Mouse (Mus musculus): Measurements from ENCODE around the gene Hoxc13. TPM values are rescaled to one million over a fixed set of nuclear protein-coding genes. Genes with fewer than 3 reads are reported as not detected.

The Hoxc13 gene
- total RNA-seq, 2 experiments from 2014 or later = not detected

DNA sequence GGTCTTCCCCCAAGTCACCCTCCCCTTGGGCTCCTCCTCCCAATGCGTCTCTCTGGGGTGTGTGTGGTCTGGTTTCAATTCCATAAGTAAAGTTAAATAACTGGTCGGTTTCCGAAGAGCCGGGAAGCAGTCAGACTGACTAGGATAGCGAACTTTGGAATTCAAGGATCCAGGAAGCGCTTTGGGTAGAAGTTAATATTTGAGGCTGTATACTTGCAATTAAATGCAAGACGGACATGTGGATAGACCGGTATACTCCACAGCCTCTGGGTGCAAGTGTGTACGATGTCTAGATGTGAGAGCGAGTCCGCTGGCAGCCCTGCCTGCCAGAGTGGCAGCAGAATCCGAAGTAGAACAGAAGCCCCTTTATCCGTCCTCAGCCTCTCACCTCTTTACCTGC is 41.6 kb downstream of the Hoxc13 start:
- ATAC-seq (replicated peaks; ENCODE audit: poor library complexity, severe bottlenecking) = no peak

DNA sequence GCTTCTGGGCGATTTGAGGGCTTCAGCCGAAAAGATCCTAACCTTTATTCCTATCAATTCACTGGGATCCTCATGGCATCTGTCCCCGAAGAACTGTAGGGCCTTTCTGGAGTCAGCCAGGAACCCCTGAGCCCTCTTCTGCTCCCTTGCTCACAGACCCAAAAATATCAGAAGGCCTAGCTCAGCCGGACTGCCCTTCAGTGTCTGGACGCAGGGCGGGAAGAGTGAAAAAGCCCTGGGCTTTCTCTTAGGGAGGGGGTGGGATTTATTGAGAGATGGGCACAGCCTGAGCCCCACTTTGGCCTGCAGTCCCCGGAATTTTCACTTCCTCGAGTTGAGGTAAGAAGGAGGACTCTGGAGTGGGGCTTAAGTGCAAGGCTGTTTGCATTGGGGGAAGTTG is 42.4 kb downstream of the Hoxc13 start:
- no peak for ATAC-seq (replicated peaks; ENCODE audit: poor library complexity, severe bottlenecking)

DNA sequence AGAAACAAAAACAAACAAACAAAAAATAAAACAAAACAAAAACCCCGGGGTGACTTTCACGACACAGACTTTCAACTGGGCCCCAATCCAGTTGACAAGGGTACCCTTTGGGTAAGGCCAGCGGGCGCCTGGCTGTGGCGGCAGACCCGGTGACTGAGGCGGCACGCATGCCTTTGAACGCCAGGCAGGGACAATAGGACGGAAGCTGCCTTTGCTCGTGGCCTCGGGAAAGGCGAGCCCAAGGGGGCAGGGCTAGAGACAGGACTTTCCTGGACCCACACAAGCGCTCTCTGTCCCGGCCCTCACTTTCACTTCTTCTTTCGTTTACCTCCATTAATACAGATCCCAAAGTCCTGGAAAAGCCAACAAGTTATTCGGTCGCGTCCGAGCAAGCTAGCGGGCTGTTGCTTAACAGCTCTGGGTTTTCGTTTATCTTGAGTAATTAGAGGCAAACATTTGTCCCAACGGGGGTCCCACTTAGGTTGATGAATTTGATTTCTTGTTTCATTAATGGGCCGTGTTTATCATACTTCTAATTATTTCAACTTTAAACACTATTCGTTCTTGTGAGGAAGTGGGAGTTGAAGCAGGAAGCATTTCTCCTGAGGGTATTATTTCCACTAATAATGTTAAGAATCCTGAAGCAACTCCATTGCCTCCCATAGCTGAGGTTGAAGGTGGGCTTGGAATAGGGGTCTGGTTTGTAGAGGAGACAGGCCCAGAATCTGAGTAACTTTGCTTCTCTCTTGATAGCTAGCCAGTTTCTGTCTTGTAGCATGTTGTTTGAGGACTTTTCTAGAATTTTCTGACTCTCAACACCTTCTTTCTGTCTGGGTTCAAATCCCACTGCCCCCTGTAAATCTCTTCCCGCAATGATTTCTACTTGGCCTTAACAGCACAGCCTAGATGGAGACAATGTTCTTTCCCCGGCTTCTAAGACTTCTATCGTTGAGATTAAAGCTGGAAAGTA is 43.1 kb downstream of the Hoxc13 start:
- peak; percentile 46; the same call in 1 of the 2 replicates for ATAC-seq (replicated peaks; ENCODE audit: poor library complexity, severe bottlenecking)

DNA sequence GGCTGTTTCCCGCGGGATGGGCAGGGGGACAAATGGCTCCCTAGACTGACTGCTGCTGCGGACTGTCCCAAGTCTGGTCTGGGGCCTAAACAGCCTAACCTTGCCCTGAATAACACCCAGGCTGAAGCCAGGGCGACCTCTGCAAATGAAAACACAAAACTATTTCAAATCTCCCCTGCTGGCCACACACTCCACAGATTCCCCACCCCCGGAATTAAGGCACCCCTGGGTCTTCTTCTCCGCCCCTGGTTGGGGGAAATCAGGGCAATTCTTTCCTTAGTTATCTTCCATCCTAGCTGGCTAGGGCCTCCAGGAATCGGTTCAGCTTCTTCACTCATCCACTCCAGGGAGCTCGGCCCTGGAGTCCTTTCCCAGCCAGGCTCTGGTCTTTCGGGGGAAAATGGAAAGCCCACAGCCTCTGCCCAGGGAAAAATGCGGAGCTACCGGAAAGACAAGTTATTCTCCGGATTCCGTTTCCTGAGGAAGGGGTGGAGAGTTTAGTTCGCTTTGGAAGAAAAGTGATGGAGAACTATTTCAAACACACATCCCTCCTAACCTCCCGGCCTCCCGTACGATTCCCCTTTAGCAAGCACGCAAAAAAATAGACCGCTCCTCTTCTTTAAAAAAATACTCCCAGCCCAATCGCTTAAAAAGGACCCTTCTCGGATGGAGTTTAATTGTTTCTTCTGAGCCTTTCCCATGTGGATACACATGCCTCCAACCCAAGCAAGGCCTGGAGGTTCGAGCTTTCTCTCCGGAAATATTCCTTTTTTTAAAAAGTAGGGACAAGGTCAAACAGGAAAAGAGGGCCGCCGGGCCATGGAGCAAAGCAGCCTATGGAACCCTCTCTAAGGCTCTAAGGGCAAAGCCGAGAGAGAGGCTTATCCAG is 44.3 kb downstream of the Hoxc13 start:
- no peak for ATAC-seq (replicated peaks; ENCODE audit: poor library complexity, severe bottlenecking)

DNA sequence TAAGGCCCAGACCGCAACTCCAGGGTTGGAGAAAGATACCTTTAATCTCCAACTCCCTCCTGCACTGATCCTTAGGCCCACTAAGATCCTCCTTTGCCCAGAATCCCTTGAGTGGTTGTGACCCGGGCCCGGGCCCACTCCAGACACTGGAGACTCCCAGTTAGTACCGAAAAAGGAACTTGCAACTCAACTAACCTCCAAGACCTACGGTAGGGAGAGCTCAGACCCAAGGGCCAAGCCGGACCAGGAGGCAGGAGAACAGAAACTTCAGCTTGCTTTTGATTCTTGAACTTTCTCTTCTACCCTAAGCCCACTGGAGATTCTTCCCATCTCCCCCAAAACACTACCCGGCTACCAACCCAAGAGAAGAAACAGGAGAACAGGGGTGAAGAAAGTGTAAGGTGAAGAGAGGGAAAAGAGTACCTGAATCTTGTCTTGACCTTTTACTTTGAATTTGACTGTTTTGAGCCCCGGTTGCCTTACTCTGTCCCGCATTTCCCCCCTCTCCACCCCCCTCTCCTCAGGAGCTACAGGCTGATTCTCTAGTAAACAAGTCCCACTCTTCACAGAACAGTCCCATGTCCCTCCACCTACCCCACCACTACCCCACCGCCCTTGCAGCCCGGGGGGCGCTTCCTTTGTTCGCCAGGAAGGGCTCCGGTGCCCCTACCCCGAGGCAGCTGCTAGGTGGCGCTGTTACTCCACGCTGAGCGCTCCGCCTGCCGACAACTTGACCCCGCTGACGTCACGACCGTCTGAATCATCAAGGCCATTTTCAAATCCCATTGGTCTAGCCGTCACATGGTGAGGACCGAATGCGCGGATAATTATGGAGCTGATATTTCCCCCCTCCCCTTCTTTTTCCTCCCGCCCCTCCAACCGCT is 45.2 kb downstream of the Hoxc13 start:
- peak; percentile 76 for ATAC-seq (replicated peaks; ENCODE audit: poor library complexity, severe bottlenecking)

DNA sequence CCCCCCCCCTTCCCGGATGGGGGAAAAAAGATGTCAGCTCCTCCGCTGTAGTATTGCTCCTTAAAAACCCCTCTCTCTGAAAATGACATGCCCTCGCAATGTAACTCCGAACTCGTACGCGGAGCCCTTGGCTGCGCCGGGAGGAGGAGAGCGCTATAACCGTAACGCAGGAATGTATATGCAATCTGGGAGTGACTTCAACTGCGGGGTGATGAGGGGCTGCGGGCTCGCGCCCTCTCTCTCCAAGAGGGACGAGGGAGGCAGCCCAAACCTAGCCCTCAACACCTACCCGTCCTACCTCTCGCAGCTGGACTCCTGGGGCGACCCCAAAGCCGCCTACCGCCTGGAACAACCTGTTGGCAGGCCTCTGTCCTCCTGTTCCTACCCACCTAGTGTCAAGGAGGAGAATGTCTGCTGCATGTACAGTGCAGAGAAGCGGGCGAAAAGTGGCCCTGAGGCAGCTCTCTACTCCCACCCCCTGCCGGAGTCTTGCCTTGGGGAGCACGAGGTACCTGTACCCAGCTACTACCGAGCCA is 45.9 kb downstream of the Hoxc13 start, which contains the start of gene Hoxc10:
Gene Hoxc10, plus strand, starts transcription at position 21 of the 536 bp plus-strand sequence.
- ATAC-seq (replicated peaks; ENCODE audit: poor library complexity, severe bottlenecking) = no peak

DNA sequence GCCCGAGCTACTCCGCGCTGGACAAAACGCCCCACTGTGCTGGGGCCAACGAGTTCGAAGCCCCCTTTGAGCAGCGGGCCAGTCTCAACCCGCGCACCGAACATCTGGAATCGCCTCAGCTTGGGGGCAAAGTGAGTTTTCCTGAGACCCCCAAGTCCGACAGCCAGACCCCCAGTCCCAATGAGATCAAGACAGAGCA is 46.3 kb downstream of the Hoxc13 start, which contains the start of gene Hoxc5:
Gene Hoxc5, plus strand, starts transcription at position 132 of the 199 bp plus-strand sequence.
- ATAC-seq (replicated peaks; ENCODE audit: poor library complexity, severe bottlenecking) = no peak

DNA sequence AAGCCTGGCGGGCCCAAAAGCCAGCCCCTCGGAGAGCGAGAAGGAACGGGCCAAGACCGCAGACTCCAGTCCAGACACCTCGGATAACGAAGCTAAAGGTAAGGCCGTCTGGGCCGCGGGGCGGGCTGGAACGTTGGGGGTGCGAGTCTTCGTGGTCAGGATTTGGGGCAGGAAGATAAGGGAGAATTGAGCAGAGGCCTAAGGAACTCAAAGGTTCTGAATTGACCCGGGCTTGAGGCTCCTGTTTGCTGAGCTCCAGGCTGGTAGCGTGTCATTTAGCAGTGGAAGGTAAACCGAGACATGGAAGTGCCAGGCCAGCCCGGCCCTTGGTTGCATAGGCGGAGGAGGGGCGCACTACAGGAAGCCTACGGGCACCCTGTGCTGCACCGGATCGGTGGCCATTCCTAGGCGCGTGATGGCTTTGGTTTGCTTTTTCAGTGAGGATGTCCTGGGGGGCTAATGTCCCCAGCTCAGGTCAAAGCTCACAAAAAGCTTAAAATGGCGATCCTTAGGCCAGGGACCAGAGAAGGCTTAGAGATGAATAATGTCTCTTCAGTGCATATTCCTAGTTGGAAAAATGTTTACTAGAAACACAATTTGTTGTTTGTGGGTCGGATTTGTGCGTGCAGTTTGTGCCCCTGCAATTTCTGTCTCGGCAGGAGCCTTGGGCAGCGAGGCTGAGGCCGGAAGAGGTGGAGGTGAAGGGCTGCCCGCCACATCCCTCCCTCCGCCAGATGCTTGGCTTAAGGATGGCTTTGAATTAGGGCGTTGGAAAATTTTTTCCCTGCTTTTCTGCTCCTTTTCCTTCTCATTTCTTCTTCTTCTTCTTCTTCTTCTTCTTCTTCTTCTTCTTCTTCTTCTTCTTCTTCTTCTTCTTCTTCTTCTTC is 46.9 kb downstream of the Hoxc13 start:
- no peak for ATAC-seq (replicated peaks; ENCODE audit: poor library complexity, severe bottlenecking)

DNA sequence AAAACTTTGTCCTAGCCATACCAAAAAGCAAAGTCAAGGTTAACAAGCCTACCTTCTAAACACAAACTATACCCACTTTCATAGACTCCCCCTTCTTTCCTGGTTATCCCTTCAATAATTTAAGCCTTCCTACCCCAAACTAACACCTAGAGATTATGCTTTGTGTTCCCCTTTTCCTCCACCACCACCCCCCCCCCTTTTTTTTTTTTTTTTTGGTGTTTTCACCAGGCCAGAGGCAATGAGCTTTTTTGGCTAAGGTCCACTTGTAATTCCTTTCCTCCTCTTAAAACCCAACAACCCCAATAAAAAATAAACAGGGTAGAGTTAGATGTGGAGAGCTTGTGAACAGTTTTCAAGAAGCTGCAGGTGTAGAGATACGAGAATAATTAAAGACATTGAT is 48.4 kb downstream of the Hoxc13 start:
- no peak for ATAC-seq (replicated peaks; ENCODE audit: poor library complexity, severe bottlenecking)

DNA sequence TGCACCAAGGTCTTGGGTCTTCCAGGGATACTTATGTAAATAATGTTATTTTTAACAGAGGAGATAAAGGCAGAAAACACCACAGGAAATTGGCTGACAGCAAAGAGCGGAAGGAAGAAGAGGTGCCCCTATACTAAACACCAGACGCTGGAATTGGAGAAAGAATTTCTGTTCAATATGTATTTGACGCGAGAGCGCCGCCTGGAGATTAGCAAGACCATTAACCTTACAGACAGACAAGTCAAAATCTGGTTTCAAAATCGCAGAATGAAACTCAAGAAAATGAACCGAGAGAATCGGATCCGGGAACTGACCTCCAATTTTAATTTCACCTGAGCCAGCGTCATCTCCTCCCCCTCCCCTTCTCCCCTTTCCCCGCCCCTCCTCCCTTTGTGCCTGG is 49.8 kb downstream of the Hoxc13 start:
- ATAC-seq (replicated peaks; ENCODE audit: poor library complexity, severe bottlenecking) = no peak

DNA sequence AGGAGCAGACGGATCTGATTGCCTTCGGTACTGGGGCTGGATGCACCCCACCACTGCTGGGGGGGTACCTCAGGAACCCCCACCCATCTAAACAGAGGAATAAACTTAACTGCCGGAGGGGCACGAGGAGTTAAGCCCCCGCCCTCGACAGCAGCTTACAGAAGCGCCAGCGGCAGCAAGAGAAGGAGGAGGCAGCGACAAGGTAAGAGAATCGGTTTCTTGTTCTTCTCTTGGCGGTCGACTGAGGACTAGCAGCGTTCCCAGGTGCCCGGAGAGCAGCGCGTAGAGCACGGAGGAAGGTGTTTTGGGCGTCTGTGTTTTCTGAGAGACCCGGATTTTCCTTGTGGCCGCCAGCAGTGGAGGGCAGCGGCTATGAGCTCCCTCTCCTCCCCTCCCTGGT is 51.4 kb downstream of the Hoxc13 start:
- ATAC-seq (replicated peaks; ENCODE audit: poor library complexity, severe bottlenecking) = no peak

DNA sequence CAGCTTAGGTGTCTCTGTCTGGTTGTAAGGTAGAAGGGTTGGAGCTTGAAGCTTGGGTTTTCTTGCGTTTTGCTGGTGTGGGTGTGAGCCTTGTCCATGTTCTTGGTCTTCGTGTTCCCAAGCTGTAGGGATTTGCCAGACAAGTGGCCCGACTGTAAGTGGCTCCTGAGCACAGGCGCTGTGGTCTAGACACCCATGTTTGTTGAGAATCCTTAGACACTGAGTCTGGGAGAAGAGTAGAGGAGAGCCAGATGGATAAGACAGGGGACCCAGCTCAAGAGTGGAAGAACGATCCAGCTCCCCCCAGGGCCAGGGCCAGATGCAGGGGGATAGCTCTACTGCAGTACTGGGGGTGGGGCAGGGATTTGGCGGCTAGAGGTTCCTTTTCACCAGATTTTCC is 51.9 kb downstream of the Hoxc13 start:
- no peak for ATAC-seq (replicated peaks; ENCODE audit: poor library complexity, severe bottlenecking)

DNA sequence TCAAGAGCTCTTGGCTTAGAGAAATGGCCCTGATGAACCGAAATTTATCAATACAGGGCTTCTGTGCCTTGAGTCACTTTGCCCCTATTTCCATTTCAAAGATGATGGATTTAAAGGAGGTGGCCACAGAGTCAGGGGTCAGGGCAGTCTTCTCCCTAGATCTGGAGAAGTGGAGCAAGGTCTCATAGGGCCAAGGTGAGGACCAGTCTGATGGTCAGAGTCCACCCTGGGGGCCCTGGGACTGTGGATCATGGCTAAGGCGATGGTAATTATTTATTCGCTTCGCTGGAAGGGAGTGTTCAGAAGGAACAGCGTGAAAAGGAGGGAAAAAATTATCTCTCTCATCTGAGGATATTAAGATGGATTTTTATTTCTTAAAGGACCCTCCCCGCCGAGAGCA is 54.1 kb downstream of the Hoxc13 start:
- no peak for ATAC-seq (replicated peaks; ENCODE audit: poor library complexity, severe bottlenecking)

DNA sequence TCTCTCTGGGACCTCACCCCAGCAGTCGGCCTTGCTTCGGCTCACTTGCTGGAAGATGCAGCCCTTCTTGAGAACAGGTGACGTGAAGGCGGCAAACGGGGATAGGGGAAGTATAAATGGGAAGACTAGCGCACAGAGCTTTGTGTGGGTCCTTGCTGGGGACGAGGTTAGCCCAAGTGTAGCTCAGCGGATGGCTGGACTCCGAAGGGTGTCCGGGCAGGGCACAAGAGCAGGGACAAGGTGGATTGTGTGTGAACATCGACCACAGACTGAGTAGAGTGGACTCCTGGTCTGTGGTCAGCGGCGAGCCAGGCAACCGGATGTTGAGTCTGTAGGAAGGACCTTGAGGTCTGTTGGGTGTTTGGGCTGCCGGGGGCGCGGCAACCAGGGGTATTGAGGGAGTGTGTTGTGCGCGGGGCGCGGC is 54.8 kb downstream of the Hoxc13 start:
- ATAC-seq (replicated peaks; ENCODE audit: poor library complexity, severe bottlenecking) = peak; percentile 11; the same call in 1 of the 2 replicates

DNA sequence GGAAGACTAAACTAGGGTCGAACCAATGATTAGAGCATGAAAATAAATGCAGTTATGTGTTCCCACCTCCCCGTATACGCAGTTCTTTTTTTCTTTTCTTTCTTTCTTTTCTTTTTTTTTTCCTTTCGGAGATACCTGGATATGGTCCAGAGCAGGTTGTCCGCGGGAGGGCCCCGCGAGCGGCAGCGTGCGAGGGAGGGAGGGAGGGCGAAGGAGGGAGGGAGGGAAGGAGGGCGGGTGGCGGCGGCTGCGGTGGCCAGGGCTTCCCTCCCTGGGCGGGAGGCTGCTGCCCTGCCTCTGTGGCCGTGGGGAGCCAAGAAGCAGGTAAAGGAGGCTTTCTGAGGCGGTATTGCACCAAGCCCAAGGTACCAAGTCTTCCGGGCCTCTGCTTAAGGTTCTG is 55.3 kb downstream of the Hoxc13 start, which contains the start of gene Hoxc9:
Gene Hoxc9, plus strand, starts transcription at position 269 of the 400 bp plus-strand sequence.
- ATAC-seq (replicated peaks; ENCODE audit: poor library complexity, severe bottlenecking) = no peak

DNA sequence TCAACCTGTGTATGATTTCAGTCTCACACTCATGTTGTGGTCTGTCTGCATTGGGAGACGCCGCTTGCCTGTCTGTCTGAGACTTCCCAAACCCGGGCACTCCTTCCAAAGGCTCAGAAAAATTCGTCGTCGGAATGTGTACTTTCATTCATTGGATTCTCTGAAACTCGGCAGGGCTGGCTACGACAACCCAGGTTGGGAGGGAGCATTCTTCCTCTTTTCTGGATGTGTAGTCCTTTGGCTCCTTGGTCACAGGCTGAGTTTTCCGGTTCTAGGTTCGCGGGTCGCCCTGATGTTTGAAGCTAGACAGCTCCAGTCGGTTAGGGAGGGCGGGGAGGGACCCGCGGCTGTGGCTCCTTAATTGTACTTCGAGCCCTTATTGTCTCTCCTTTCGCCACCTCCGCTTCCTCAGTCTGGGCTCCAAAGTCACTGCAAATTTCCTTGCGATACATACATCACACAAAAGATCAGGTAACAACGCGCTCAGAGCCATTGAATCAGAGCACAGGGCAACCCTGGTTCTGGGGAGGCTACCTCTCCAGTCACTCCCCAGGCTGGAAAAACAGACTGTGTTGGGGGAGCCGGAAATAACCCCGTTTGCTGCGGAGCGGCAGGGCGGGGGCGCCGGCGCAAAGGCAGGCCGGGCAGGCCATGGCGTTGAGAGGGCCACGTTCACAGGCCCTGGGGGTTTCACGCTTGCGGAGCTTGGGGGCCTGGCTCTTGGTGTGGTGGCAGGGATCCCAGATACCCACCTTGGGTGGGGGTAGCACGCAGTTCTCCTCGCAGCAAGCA is 55.9 kb downstream of the Hoxc13 start:
- ATAC-seq (replicated peaks; ENCODE audit: poor library complexity, severe bottlenecking) = peak; percentile 23; the same call in 1 of the 2 replicates

DNA sequence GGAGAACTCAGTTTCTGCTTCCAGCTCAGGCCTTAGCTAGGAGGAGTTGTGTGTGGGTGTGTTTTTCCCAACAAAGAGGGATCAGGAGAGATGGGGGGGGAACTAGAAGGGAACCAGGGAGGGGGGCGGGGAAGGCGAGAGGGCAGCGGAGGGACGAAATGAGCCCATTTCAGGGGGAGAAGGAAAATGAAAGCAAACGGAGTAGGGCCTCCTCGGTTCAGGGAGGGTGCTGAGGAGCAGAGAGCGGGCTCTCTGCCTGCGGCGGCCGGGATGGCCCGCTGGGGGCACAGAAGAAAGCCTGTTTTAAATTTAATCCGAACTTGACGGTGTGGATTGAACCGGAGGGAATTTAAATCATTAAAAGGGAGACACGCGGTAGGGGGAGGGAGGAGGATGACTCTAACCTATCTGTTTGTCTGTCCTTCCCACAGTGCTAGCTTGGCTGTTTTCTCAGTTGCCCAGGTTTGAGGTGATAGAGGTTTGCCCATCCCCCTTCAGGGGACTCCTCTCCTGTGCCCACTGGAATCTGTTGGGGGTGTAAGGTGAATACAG is 56.6 kb downstream of the Hoxc13 start:
- ATAC-seq (replicated peaks; ENCODE audit: poor library complexity, severe bottlenecking) = no peak

All from granulocyte monocyte progenitor cell, adult 5-6 weeks (primary cell).